Mouse (Mus musculus) heart, adult 2 months (tissue): Measurements from ENCODE around the gene Palm.

ENCODE experiments used
- CTCF ChIP-seq: fragments of 200-600 bp; IDR thresholded peaks from 2 replicates; pipeline ENCODE4 v1.8.1; 2022; ENCODE audit warnings: antibody characterized with exemption, mild to moderate bottlenecking, moderate library complexity
- EP300 ChIP-seq: fragments of 200-500 bp; IDR thresholded peaks from 2 replicates; pipeline ENCODE4 v1.6.1; 2011; ENCODE audit warnings: low read depth, low read length, control low read depth; ENCODE audit not compliant: insufficient read depth

GRCm38 (mm10) chr10:79773208-79773607 is 20.2 kb upstream of the Palm start:
- no peak for TF ChIP-seq EP300
- TF ChIP-seq CTCF: no peak
